Mouse (Mus musculus) thymus, postnatal 36 days (tissue): ENCODE data around the gene Fam57b.
"Not testable (repeated sequence)": the region's sequence is repeated elsewhere in the genome, so short reads cannot be mapped to it uniquely, and the experiment has no call there.

Experiments used
- DNase-seq, 2 experiments: peaks; one replicate each; pipeline ENCODE4 v3.0.0; 2022; ENCODE audit warnings: mixed read lengths in 2 of 2

Gene Fam57b

DNA sequence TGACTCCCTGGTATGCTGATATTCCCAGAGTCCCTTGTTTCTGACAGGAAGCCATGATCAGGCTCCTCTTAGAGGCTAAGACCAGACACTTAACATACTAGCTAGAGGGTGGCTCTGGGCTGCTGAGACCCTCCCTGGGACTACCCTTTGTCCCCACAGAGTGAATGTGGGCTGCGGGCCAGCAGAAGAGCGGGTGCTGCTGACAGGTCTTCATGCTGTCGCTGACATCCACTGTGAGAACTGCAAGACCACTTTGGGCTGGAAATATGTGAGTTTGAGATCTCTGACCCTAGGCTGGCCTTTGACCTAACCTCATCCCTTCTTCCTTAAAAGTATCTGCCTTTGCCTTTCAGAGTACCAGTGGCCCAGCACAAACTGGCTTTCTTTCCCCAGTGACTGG is 19.3 kb upstream of the Fam57b start:
- no peak for DNase-seq

DNA sequence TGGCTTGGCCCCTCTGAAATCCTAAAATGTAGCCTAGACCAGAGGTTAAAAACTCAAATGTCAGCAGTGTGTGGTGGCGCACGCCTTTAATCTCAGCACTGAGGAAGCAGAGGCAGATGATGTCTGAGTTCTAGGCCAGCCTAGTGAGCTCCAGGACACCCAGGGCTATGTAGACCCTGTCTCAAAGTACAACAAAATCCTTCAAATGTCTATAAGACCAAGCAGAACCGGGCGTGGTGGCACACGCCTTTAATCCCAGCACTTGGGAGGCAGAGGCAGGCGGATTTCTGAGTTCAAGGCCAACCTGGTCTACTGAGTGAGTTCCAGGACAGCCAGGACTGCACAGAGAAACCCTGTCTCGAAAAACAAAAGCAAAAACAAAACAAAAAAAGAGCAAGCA is 18.4 kb upstream of the Fam57b start:
- DNase-seq = not testable (repeated sequence)

DNA sequence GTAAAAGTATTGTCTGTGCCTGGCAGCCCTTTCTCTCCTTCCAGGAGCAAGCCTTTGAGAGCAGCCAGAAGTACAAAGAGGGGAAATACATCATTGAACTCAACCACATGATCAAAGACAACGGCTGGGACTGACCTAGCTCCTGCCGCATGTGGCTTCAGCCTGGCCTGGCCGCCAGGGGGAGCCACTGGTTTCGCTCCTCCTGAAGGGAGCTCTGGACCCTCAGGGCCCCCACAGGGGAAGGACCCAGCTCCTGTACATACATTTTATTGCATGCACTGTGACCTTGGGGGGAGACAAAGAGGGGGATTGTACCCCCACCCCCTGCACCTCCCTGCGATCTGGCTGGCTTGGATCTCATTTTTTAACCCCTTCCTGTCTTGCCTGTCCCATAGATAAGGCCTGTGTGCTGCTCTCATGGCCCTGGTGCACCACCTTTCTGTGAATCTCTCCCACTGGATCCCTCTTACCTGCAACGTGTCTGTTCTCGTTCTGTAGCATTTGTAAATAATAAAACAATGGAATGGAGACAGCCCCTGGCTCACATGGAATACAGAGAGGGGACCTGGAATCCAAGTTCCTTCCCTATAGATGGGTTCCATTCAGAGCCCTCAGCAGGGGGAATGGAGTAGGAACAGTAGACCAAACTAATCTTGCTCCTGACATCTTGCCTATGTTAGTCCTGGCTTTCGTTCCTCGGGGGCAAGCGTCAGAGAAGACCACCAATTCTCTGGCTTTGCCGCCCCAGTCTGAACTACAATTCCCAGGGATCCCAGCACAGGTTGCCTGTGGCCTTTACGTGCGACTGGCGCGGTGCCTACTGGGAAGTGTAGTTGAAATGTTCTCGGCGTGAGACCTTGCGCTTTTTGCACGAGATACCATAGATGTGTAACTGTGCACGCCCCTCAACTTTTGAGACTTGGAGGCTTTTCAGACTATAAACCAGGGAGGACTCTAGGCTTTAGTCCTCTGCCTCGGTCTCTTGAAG is 17.2 kb upstream of the Fam57b start:
- peak; percentile 88 for DNase-seq

DNA sequence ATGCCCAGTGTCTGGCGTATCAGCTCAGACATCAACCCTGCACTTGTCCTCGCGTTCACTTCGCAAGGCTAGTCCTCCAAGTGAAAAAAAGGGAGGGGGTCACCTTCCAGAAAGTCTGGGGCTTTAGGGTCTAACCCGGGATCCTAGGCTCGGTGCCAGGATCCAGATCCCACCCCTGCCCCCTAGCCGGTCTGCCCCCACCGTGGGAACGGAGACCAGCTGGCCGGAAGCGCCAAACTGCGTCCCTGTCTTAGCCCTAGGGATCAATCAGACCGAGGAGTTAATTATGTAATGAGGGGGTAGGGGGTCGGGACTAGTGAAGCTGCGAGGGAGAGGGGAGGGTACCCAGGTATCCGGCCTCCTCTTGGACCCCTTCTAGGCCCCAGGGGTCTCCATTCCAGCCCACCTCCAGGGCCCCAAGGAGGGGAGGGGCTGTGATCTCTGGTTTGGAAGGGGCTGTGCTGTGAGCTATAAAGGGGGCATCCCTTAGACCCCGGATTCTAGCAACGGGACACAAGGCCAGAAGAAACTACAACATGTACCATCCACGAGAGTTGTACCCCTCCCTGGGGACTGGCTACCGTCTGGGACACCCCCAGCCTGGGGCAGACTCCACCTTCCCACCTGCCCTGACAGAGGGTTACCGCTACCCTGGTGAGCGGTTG is 16.4 kb upstream of the Fam57b start, which contains the start of gene Tbx6:
Gene Tbx6, plus strand, starts transcription at position 513 of the 665 bp plus-strand sequence.
- DNase-seq = peak in 1 of 2 experiments; percentile 47

DNA sequence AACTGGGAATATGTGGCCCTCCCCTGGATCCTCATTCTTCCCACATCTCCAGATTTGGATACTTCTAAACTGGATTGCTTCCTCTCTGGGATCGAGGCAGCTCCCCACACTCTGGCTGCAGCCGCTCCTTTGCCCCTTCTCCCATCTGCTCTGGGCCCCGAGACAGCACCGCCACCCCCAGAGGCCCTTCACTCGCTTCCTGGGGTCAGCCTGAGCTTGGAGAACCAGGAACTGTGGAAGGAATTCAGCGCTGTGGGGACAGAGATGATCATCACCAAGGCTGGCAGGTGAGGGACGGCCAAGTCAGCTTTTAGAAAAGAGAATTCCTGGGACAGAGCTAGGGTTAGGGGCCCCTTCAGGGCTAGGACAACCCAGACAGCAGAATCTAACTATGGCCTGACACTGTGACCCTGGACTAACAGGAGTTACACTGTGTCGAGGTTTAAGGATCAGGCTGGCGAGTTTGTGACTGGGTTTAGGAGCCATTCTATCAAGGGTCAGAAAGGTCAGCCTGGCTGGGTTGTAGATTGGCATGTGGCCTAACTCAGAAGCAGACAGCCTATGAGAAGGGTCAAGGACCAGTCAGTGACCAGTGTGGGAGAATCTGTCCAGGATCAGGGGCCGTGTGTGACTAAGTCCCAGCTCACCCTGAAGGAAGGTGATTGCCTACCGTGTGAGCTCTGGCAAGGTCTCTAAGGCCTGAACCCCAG is 15.7 kb upstream of the Fam57b start:
- DNase-seq = no peak

DNA sequence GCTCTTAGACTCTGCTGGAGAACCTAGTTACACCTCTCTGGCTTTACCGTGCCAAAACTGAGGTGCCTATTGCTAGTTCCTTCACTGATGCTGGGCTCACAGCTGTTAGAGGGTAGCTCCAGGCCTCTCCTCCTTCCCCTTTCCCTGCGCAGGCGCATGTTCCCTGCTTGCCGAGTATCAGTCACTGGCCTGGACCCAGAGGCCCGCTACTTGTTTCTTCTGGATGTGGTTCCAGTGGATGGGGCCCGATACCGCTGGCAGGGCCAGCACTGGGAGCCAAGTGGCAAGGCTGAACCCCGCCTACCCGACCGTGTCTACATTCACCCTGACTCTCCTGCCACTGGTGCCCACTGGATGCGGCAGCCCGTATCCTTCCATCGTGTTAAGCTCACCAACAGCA is 14.8 kb upstream of the Fam57b start:
- no peak for DNase-seq

DNA sequence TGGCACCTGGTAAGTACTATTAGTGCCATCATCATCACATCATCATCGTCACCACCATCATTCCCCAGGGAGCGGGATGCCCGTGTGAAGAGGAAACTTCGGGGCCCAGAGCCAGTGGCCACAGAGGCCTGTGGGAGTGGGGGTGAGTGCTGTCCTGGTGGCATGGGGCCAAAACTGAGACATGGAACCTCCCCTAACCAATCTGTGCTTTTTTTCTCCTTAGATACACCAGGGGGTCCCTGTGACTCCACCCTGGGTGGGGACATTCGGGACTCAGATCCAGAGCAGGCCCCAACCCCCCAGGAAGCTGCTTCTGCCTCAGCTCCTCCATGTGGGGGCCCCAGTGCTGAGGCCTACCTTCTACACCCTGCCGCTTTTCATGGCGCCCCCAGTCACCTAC is 13.0 kb upstream of the Fam57b start:
- no peak for DNase-seq

DNA sequence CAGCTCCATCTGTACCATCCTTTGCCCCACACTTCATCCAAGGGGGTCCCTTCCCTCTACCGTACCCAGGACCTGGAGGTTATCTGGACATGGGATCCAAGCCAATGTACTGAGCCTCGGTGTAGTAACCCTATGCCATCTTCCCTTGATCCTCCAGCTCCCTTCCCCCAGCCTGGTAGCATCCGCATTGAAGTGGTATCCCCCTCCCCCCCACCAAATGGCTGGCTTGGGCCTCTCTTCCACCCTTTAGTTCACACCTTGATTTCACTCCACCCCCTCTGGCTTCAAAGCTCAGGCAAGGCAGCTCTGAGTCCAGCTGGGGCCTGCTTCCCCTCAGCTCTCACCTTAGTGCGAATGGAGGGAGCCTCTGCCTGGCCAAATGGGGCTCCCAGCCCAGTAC is 12.4 kb upstream of the Fam57b start:
- no peak for DNase-seq

DNA sequence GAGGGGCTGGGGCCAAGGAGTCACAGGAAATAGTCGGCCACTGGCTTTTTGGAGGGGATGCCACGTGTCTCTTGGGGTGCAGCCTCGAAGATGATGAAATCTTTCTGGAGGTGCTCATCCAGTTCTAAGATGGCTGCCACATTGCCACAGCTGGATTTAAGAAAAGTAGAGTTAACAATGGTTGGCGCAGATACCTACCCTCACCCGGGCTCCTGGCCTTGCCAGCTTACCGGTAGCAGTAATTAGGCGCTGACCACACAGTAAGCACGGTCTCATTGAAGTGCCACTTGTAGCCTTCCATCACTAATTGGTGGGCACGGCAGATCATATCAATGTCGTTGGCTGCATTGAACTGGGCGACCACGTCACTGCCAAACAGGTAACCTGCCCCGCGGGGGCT is 11.3 kb upstream of the Fam57b start:
- DNase-seq = no peak

DNA sequence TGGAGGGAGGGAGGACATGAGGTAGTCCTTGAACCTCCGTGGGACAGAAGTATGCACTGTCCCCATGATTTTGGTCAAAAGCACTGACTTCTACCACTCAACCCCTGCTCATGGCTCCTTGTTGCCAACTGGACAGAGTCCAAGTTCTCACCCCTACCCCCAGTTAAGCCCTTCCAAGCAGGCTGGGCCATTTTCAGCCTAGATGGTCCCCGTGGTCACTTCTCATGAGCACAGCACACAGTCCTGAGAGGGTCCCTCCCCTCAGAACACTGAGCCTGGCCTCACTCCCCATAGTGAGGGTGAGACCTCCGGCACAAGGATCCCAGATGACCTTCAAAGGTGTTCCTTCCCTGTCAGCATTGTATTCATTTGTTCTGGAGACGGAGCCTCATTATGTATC is 8.3 kb upstream of the Fam57b start:
- DNase-seq = no peak

DNA sequence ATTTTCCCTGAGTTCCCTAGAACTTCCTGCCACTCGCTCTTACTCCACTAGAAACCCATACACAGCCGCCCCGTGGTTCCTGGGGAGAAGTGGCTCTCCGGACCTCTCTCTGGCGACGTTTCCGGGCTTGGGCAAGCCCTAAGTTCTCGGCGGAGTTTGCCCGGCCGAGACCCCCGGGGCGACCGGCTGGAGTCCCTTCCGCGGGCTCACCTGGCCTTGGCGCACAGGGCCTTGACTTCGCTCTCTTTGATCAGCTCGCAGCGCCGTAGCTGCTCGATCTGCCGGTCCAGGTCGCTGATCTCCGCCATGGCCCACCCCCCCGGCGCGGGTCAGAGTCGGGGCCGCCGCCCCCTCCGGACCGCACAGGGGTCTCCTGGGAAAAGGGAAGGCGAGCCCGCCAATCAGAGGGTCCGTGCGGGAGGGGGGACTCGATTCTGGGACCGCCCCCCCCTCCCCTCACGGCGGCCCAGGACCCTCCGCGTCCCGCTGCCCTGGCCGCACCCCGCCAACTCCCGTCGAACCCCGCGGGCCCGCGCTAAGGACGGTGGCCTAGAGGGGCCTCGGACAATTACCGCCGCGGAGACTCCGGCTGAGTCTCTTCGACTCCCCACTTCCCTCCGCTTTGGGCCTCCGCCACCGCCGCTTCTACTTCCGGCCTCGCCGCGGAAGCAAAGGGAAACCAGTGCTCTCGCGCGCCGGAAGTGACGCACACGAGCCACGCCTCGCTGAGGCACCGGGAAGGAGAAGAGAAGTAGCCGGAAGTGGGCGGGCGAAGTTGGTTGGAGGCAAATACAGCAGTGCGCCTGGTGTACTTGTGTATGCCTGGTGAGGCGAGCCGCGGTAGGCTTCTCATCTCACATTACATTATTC is 5.4 kb upstream of the Fam57b start, which contains the start of gene Ppp4c:
Gene Ppp4c, minus strand, starts transcription at position 646 of the 870 bp plus-strand sequence.
- DNase-seq = peak; percentile 96 to 98

DNA sequence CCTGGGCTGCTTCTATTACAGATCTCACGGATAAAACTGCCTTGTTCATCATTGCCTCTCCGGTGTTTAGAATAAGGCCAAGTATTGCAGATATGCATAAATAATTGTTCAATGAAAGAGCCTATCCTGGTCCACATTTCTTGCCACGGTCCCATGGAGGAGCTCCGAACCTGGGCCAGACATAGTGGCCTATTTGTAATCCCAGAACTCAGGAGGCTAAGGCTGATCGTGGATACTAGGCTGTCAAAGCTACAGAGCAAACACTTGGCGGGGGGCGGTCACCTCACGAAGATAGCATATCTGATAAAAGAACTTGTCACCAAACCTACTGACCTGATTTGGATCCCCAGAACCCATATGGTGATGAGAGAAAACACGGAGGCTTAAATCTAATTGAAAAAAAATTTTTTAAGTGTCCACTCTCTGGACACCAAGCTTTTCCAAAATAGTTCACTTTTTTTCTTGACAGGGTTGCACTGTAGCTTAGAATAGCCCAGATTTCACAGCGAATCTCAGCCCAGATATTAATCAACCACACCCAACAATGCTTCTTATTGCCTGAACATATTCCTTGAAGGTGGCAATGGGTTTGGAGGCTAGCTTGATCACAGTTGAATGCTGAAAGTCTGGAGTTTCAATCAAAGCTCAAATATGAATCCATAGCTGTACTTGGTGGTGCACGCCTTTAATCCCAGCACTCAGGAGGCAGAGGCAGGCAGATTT is 4.6 kb upstream of the Fam57b start:
- no peak for DNase-seq

DNA sequence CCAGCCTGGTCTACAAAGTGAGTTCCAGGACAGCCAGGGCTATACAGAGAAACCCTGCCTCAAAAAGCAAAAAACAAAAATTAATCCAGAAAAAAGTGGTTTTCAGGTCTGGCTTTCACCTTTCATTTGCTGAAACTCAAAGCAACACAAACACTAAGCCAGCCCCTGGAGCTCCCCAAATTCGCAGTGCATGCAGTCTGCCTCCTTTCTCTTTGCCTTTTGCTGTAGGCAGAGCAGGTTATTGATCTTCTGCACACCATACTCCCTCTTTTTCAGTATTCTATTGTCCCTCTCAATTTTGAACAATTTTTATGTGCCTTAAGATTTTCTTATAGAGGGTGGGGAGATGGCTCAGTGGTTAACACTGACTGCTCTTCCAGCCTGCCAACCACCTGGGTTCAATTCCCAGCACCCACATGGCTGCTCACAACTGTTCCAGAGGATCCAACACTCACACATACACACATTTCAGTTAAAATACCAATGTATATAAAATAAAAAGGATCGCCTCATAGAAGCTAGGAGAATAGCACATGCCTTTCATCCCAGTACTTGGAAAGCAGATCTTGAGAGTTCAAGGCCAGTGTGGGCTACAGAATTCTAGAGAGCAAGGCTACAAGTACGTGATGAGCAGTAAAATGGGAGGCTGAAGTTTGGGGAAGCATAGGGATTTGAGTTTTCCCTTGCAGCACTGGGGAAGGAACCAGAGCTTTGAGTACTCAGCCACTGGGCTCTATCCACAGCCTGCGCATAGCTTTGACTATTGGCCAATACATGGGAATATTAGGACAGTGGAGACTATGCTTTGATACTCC is 3.8 kb upstream of the Fam57b start:
- DNase-seq = no peak

DNA sequence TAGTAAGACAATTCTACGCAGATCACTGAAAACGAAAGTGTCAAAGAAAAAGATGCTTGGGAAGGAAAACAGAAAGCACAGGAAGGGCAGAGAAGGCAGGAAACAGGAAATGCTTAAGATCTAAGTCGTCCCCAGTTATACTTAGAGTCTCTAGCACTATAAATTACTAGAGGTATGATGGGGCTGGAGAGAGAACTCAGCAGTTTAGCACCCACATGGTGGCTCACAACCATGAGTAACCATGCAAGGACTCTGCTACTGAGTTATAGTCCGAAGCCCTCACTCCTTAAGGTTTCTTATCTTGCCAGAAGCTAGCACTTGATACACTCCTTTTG is 3.2 kb upstream of the Fam57b start:
- DNase-seq = no peak

DNA sequence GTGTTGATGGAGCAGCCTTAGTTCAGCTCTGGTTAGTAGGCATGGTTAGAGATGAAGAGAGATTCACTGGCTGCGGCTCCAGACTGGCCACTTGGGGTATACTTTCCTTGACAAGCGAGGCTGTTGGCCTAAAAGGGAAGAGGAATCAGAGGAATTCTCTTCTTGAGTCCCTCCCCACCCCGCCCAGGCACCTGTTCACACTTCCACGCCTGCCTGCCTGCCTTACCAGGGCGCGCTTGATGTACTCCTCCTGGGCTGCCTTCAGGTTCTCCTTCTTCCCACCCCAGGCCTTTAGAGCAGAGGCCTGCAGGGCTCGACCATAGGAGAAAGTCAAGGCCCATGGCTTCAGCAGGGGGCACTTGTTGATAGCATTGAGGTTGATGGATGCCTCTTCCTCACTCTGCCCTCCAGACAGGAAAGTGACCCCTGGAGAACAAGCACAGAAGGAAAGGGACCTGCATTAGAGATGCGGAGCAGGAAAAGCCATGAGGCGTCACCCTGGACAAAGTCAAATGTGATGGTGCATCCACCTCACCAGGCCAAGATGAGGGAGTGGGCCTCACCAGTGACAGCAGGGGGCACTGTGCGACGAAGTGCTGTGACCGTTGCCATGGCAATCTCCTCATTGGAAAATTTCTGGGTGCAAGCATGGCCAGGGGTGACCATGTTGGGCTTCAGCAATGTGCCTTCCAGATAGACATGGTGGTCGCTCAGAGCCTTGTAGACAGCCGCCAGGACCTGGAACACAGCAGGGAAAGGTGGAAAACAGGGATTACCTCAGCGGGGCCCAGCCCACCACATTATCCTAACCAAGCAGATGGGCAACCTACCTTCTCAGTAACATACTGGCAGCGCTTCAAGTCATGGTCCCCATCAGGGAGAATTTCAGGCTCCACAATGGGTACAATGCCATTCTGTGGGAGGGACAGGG is 1.8 kb upstream of the Fam57b start:
- no peak for DNase-seq

DNA sequence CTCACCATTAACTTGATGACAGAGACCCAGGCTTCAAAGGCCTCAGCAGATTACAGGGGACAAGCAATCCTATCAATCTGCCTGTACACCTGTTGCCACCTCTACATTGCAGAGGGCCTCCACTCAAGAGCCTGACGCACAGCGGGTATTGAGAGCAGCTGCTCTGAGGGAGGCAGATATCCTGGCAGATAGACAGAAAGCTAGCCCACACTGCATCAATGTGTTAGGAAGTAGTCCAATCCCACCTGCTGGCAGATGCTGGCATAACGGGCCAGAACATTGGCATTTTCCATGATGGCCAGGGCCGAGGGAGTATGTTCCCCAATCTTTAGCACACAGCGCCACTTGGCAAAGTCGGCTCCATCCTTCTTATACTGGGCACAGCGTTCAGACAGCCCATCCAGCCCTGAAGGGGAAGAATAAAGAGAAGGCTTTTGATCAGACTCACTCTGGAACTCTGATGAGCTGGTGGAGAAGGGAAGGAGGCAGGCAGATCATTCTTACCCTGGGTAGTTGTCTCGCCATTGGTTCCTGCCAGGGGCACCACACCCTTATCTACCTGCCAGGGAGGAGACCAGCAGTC is 1.0 kb upstream of the Fam57b start:
- DNase-seq = peak in 1 of 2 experiments; percentile 51

DNA sequence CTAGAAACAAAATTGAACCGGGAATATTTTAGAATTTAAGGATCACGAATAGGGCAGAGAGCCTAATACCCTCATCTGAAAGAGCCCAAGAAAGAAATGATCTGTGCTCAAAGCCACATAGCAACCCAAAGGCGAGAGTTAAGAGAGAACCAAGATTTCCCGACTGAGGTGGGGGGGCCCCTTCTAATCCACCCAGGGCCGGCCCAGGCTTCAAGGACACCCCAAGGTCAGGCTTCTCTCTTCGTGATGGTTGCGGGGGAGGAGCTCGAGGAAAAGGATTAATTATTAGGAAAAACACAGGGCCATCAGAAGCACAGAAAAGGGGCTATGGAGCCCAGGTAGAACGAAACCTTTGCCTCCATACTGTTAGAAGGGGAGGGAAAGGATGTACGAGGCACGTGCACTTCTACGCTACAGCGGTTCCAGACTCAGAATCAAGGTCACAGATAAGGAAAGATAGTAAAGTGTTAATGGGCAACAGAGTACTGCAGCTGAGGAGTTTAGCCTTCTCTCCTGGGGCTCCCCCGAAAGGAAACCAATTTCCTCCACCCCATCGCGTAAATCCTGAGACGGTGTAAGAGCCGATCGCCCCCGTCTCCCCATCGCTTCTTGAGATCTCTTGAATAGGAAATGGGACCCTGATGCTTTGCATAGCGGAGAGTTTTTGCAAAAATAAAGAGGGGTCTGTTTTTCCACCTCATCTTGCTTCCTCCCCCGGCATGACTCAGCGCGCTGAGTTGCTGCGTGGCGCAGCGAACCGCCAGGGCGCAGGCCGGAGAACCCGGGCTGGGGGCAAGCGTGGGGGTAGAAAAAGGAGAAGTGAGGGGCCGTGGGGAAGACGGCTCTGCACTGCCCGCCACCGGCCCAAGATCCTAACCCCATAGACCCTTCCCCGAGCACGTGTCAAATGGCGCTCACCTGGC is 920 bp downstream of the Fam57b start:
- no peak for DNase-seq

DNA sequence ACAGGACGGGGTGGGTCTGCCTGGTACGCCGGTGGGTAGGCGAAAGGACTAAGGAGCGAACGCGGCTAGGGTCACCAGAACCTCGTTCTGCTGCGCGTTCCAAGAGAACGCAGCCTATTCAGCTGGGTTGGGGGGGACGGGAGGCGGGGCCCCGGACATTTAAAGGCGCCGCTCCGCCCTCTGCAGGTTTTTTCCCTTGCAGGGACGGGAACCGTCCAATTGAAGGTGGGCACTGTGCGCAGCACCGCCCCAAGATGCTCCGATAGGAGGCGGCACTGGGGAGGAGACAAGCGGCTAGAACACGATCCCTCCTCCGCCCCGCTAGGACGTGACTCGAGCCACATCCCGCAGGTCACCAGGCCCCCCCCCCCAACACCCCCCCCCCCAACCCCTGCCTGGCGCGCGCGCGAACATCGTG is 1.6 kb downstream of the Fam57b start:
- DNase-seq = peak; percentile 97
